Mouse (Mus musculus): Measurements from ENCODE around the gene Hsd3b2.

DNA sequence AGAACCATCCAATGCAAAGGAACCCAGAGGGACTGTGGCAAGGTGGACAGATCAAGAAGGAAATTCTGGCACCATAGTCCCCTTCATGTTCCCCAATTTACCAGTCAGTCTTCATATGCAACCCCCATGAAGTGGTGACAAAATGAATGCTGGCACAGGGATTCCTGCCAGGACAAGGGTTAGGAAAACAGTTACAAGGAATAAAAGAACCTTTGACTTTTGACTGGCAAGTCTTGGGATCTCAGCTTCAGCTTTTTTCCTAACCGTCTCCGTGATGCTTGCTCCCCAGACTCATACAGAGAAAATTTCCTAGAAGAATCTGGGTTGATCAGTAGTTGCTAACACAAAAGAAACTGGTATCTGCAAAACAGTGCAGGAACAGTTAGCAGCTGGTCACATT lies 9.4 kb upstream of the Hsd3b2 start:
- TF ChIP-seq CTCF (IDR thresholded peaks at IDR 0.05; ENCODE audit: control insufficient read depth, insufficient read depth, insufficient read length) (no peak), USF1 (IDR thresholded peaks at IDR 0.05; ENCODE audit: low read depth) (no peak), CEBPB (IDR thresholded peaks at IDR 0.05; ENCODE audit: low read depth) (no peak), MYOD1 (IDR thresholded peaks at IDR 0.05; ENCODE audit: control insufficient read depth, insufficient read length, low read depth) (no peak), MAX (IDR thresholded peaks at IDR 0.05) (no peak), MYOG (IDR thresholded peaks at IDR 0.05; ENCODE audit: control insufficient read depth, extremely low read depth, insufficient read length) (no peak), FOSL1 (IDR thresholded peaks at IDR 0.05; ENCODE audit: insufficient read depth, low read length, poor library complexity, severe bottlenecking) (no peak)

Measured in C2C12 (cell line).